Mouse (Mus musculus) hindlimb bud, embryonic 11.5 days (tissue): ENCODE data around the gene Ppp2r3a.
A peak's percentile ranks its signal among the peaks of the same experiment; 100 is the strongest.

ENCODE experiments used
- DNase-seq: peaks from one replicate; pipeline ENCODE4 v3.0.0-alpha.2; 2012; ENCODE audit warnings: low read depth, low spot score; ENCODE audit errors: extremely low spot score

Ppp2r3a gene

DNA sequence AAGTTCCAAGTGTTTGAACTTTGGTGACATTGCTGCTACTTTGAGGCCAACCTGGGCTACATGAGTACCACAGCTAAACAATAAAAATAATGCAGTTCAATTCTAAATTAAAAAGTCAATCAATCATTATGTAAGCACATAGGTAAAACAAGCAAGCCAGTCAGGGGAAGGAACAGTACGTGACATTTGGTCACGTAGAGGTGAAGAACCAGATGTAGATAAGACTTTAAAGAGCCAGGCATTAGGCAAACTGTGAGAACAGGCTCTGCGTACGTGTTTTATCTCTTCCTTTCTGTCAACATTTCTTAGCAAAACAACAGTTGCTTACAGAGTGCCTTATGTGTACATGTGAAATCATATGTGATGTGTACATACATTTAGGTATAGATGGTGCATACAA lies 946 bp upstream of the Ppp2r3a start:
- DNase-seq: no peak

DNA sequence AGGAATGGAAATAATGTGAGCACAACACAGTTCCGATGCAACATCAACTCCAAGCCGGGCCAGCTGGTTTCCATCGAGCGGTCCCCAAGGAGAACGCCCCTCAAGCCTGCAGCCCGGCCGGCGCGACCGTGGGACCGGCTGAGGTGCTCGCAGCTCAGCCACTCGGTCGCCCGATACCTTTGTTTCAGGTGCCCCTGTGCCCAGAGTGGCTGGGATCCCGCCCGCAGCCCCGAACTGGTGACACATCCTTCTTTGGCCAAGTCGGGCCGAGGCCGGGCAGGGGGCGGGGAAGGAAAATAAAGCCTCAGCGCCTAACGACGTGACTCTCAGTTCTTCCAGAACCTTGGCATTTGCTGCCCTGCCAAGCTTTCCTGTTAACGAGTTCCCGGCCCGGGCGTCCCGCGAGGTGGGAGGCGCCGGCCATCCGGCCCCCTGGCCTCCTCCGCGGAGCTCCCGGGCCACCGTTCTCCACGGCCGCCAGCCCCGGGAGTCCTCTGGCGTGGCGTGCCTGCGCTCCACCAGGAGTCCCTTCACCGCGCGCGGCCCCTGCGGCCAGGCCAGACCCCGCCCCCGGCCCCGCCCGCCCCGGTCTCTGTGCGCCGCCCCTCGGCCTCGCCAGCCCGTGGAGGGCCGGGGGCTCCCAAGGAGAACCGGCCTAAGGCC lies 483 bp downstream of the Ppp2r3a start:
- DNase-seq: no peak

DNA sequence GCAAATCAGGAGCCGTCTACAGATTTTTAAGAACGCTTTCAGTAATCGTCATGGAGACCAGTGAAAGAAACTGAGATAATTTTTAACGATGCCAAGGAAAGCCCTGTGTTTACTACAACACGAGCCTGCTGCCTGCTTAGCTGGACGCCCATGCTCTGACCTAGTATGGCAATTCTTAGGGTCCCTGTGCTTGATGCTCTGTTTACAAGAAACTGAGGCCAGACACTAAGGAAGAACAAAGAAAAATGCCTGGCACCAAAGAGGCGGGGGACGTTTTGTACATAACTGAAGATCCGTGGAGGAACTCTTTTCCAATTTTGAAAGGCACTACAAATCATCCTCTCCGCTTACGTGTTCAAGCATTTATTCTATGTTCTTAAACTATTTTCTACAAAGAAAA lies 1.1 kb downstream of the Ppp2r3a start:
- DNase-seq: no peak

DNA sequence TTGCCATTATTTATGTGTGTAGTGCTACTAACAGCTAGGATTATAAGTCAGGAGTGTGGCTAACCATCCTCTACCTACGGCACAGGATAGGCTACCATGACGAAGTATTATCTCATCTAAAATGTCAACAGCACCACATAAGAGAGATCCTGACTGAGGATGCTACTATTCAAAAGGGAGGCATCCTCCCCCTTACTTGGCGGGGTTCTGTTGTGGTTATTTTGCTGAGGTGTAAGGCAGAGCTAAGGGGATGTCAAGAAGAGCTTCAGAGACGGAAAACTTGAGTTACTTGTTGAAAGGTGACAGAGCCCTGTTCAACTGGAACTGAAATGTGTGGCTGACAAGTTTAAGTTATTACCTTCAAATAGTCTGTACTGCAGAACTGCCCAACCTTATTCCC lies 2.0 kb downstream of the Ppp2r3a start:
- no peak for DNase-seq

DNA sequence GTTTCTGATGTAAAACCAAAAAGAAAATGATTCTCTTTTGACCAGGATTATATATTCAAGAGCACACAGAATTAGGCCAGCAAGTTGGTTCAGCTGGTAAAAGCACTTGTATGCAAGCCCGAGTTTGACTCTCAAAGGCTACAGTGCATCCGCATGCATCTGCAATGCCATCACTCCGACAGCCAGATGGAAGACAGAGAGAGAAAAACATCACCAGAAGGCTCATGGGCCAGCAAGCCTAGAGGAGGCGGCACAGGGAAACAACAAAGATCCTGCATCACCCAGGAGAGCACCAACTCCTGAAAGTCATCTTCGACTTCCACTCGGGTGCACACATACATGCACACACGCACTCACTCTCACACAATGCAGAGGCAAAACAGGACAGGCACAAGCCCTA lies 4.1 kb downstream of the Ppp2r3a start:
- DNase-seq: no peak

DNA sequence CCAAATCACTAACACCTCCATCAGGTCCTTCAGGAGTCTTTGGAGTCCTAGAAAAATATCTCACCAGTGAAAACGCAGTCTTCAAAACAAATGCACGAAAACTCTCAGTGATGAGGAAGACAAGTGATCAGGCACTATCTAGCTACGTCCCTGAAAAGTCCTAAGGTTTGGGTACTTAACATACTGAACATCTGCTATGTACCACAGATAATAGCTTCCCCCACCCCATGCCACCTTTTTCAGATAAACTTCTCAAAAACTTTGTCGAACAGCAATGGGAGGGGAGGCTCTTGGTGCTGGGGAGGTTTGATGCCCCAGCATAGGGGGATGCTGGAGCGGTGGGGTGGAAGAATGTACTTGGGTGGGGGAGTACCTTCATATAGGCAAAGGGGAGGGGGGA lies 6.1 kb downstream of the Ppp2r3a start:
- no peak for DNase-seq

DNA sequence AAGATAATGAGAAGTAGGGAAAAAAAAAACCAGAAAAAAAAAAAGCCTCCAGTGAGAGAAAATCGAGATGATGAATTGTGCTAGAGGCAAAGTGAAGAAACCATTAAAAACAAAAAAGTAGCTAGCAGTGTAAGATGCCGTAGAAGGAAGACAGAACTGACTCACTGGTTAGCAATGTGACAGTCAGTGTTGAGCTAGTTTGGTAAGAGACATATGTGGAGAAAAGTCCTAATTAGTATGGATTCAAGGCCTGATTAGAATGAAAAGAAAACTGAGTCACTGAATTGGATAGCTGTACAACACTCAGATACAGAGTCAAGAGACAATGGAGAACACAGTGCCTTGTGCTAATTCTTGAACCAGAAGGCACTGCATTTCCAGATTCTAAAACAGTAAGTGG lies 7.9 kb downstream of the Ppp2r3a start:
- DNase-seq: no peak

DNA sequence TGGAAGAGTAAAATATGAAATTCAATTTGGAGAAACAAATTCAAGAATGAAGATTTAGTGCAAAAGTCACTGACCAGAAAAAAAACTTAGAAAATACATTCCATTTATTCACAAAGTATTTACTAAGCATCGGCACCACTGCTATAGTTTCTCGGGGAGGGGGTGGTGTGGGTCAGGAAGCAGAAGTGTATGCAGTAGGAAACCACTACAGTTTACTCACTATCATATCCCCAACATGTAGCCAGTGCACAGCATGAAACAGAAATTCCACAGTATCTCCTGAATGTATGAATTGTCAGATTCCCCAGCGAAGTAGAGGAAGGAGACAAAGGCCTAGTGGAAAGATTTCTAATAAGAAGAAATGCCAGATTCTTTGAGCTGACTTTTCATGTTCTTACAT lies 11.4 kb downstream of the Ppp2r3a start:
- no peak for DNase-seq

DNA sequence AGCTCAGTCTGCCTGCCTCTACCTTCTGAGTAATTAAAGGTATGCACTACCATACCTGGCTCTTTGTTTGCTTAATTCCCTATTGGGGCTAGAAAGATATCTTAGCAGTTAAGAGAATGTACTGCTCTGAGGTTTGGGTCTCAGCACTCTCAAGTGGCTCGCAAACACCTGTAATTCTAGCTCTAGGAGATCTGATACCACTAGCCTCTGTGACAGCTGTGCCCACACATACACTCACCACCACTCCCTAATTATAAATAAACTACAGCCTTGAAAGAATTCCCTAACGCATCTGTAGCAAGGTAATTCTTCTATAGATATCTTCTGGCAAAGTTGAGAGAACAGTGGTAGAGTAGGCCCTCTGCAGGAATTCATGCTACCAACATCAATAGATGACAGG lies 15.8 kb downstream of the Ppp2r3a start:
- DNase-seq: no peak

DNA sequence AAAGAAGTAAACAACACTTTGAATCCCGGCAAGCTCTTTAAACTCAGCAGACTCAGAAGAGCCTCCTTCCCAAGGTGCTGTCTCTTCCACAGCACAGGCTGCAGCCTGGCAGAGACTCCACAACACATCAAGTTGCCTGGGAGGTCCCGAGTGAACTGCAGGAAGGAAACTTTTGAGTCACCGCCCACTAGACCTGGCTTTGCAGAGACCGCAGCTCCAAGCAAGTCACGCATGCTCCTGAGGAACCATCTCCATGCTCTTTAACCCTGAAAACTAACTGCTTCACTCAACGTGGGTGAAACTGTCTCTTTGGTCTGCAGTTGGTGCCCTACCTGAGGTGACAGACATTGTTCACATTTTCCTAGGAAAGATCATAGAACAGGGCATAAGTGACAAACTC lies 19.6 kb downstream of the Ppp2r3a start:
- no peak for DNase-seq

DNA sequence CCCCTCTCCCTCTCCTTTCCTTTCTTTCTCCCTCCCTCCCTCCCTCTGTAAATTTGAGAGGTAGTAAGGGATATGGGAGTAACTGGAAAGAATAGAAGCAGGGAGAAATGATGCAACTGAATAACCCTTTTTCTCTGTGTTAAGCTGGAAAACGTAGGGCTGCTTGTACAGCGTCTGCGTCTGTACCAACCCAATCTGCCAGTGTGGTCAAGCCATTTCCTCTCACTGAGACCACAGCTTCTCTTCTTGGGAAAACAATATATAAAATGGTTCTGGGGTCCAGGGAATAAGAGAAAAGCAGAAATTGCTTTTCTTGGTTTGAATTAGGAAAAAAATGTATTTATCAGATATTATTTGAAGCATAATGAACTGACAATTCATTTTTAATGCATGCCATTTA lies 21.6 kb downstream of the Ppp2r3a start:
- no peak for DNase-seq

DNA sequence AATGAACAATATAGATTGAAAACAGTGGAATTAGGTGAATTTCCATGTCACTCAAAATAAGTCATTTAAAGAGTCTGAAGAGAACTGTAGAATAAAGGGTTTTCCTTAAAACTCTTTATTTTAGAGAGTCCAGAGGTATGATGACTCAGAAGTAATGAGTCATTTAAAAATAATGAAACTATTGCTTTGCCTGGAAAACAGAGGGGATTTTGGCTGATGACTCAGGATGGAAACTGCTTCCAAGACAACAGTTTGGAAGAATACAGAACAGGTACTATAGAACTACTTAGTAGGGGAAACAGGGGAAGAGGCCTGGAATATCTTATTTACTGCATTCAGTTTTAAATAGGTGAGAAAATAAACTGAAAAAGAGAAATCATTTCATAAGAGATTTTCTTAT lies 22.7 kb downstream of the Ppp2r3a start:
- DNase-seq: no peak

DNA sequence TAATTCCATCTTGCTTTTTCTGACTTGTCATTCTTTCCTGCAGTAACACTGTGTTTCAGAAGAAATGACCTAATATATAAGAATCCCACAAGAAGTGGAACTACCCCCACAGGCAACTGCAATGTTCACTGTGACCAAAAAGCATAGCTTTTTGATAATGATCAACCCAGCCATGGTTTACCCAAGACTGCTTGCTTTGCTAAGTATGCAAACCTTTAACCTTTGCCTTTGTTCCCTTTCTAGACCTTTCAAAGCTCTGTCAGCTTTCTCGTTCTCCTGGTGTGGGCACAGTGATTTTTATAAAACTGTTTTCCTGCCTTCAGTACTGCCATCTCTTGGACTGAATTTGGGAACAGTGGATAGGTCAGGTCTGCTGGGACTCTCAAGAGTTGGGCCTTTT lies 43.6 kb downstream of the Ppp2r3a start:
- no peak for DNase-seq

DNA sequence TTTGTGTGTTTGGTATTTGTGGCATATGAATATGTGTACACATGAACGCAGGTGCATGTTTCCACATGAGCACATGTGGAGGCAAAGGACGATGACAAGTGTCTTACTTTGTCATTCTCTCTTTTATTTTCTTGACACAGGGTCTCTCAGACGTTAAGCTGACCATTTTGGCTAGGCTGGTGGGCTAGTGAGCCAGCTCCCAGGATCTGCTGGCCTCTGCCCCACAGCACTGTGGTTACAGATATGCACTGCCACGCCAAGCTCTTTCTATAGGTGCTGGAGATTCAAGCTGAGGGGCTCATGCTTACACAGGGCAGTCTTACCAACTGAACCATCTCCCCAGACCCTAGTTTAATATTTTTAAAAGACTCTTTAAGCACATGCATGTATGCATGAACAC lies 45.1 kb downstream of the Ppp2r3a start:
- no peak for DNase-seq

DNA sequence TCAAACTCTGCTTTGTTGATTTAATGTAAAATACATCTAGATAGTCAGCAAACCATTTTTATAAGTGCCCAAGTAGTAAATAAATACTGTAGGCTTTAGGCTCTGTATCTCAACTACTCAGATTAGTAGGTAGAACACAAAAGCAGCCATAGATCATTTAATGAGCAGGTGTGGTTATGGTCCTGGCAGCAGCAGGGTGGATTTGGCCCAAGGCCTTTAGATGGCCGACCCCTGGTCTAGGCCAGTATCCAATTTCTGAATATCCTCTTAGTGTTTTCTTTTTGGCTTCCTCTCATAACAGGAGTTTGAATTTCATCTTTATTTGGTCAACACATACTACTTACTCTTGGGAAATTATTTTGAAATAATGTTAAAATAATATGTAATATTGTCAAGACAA lies 46.4 kb downstream of the Ppp2r3a start:
- no peak for DNase-seq

DNA sequence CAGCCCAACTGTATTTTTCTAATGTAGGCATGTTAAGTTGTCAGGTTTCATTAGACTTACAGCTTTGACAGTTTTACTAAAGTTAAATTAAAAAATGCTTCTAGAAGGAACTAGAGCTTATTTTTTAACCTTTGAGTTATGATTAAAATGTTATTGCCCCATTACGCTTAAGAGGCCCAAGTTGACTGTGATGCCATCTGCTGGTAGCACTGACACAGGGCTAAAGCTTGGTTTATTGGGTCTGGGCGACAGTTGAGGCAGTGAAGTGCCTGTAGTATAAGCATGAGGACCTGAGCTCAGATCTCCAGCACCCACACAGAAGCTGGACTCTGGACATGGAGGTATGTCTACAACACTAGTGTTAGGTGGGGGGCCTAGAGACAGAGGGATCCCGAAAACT lies 47.5 kb downstream of the Ppp2r3a start:
- no peak for DNase-seq

DNA sequence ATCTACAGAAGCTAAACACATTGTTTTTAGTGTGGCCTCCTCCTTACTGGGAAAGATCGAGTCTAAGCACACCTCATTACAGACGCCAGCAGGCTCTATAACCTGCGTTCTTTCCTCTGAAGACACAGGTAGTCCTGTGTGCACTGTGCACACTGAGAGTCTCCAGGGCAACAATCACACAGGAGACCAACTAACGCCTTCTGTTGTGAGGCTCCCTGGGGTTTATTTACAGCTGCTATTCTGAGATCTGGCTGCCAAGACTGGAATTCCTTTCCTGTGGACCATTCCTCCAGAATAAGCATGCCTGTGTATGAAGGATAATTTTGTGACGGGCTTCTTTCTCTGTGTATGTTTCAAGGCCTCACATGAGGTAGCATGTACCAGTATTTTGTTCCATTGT lies 51.0 kb downstream of the Ppp2r3a start:
- DNase-seq: no peak

DNA sequence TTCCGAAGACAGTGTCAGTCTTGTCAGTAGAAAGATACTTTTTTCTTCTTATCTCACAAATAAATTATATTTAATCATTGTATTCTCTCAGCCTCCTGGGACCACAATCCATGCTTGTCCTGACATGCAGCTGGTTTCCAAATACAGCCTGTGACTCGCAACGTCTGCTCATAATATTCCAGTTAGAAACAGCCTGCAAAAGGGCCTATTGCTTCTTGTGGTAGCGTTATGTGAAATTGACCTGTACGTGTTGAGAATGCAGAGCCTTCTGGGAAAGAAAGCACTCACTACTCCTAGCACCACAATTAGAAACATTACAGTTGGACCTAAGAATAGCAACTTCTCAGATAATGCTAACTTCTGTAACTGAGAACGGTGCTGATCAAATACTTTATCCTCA lies 52.8 kb downstream of the Ppp2r3a start:
- no peak for DNase-seq

DNA sequence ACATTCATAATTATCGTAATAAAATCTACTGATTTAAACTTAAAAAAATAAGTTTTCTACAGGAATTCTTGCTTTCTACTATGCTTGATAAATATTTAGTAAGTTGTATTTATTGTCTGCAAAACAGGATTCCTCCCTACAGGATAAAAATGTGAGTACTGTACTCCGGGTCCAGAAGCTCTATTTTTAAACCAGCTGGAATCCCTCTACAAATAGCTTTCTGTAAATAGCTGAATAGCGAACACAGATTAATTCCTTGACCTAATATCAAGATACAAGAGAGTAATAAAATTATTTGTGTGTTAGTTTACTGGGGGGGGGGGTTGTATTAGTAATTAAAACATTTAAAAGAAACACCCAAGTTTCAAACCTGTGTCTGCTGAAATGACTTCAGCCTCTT lies 53.3 kb downstream of the Ppp2r3a start:
- no peak for DNase-seq

DNA sequence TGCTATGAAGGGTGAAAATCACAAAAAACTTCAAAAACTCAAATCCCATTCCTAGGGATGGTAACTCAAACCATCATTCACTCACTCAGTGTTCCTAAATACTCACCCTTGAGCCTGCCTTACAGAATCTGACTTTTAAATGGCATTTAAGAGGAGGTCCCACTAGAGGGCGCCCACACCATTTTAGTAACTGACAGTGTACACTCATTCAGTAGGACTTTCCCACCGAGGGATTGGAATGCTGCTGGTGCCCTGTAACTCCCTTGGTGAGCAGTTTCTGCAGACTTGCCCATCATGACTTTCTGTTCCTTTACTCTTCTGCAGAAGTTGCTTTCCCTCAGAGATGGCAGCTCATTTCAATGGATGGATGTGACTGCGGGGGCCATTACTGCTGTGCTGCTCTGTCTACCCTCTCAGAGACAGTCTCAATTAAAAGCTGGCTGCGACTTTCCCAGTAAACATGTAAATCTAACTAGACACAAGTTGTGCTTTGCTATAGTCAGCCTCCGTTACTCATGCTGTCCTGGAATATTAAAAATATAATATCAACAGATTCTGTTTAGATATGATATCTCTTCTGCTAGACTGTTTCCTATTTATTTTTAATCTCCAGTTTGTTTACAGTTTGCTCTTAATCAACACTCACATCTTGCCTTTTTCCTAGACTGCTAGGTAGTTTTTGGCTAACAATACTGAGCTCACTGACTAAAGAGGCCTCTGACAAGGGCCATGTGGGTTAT lies 69.5 kb downstream of the Ppp2r3a start:
- peak; percentile 69 for DNase-seq

DNA sequence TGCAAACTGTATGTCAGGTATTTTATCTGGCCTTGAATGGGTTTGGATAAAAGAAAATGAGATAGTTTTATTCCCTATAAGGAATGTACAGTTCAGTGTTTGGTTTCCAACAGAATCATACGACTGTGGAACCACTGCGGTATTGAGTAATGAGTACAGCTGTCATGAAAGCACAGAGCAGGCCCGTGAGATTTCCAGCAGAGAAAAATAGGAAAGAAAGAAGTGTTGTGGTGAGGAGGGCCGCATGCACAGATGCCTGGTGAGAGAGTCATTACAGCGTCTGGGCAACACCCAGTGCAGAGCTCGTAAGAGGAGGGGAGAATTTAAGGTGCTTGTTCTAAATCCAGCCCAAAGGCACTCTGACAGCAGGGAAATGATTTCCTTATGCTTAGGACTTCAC lies 70.3 kb downstream of the Ppp2r3a start:
- DNase-seq: no peak

DNA sequence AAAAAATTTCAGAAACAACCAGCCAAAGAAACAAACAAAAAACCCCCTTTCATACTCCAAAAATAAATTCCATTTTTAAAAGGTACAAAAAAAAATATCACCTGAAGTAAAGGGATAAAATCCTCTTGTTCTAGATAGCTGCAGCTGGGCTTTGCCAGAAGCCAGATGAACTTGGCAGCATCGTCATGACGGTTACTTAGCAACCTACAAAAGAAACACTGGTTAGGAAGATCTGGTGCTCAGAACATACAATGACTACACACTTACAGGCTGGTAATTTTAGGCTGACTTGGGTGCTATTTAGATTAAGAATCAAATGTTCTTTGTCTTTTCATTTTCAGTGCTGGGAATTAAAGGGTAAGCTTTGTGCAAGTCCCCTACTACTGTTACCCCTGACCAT lies 71.4 kb downstream of the Ppp2r3a start:
- DNase-seq: no peak

DNA sequence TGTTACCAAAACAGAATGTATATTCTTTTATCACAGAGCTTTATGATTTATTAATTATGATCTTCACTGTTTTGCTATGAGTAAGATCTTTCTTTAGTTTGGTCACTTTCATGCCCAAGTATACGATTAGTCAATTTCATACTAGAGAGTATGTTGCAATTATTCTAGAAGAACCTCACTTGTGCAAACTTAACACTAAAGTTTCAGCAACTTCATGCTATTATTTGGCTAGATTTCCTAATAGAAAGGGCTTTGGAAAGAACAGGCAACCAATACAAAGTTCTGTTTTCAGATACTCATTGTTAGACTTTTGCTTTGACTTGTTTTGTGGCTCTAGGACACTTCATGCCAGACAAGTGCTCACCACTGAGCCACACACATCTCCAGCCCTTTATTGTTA lies 91.0 kb downstream of the Ppp2r3a start:
- DNase-seq: no peak
